29 mouse cellular contexts compared by ENCODE assay signal in genomic region chr5:53711277-53711676, GRCm38 (mm10). TPM values are rescaled to one million over a fixed set of nuclear protein-coding genes. Genes with fewer than 3 reads are reported as not detected.
DNase-seq lines count a peak whose midpoint lies in the region; ATAC-seq and TF ChIP-seq lines count a peak whose summit lies in the region.
"Had no signal": no experiment of that assay in that cellular context is flagged by ENCODE, and none has a peak within 500 bp of the region (broad histone marks: within the 10 kb centered on the region; RNA-seq: fewer than 3 reads in every experiment).

No protein-coding gene starts in this region.

- in situ Hi-C loops in ES-E14 (cut with MboI; ENCODE audit: low sequenced_read_pairs in 2 of 2, unreplicated experiment in 2 of 2) = no loop called here

- no peak overlapping the region for H3K27ac ChIP-seq in ES-E14 (ENCODE audit: insufficient read depth, low read depth, low read length, poor library complexity, severe bottlenecking)
- no peak overlapping the region for H3K27ac ChIP-seq in hindbrain, postnatal 0 days

- no peaks in the 10 kb centered on the region for H3K36me3 ChIP-seq in ES-E14 (ENCODE audit: control insufficient read depth, insufficient read depth, low read length, poor library complexity, severe bottlenecking)
- H3K36me3 ChIP-seq in hindbrain, postnatal 0 days (ENCODE audit: insufficient read depth, low read length) = no peaks in the 10 kb centered on the region
- H3K36me3 ChIP-seq: G1E had no signal

- no peak overlapping the region for H3K9ac ChIP-seq in ES-E14 (ENCODE audit: insufficient read depth, low read depth, low read length, poor library complexity, severe bottlenecking)
- H3K9ac ChIP-seq in hindbrain, postnatal 0 days (replicated peaks; ENCODE audit: low read length) = no peak overlapping the region

- H3K4me2 ChIP-seq in hindbrain, postnatal 0 days (ENCODE audit: low read depth, low read length) = no peak overlapping the region

- peaks cover 0 to 2% of the 10 kb centered on the region in 2 experiments; a peak in 2 of 4 replicates for H3K4me1 ChIP-seq in ES-E14 (ENCODE audit: control insufficient read depth in 2 of 2, insufficient read depth in 2 of 2, low read length in 2 of 2, poor library complexity in 1 of 2)
- no peaks in the 10 kb centered on the region for H3K4me1 ChIP-seq in hindbrain, postnatal 0 days (ENCODE audit: insufficient read depth, low read length)

- no peaks in the 10 kb centered on the region for H3K27me3 ChIP-seq in hindbrain, postnatal 0 days (ENCODE audit: insufficient read depth, low read length)
- H3K27me3 ChIP-seq: CH12.LX, Patski had no signal

- ATAC-seq in hindbrain, postnatal 0 days = no peak
- ATAC-seq: activated CD4-positive, CD25-positive, alpha-beta regulatory T cell, adult 4 months; CD4-positive, CD25-positive, alpha-beta regulatory T cell, adult 4 months; Patski had no signal

- H3K9me3 ChIP-seq in ES-E14 (ENCODE audit: control insufficient read depth, insufficient read depth, low read depth, low read length) = no peaks in the 10 kb centered on the region
- H3K9me3 ChIP-seq in hindbrain, postnatal 0 days (ENCODE audit: low read length) = no peaks in the 10 kb centered on the region
- H3K9me3 ChIP-seq: G1E had no signal

- DNase-seq in ES-CJ7 (ENCODE audit: low read depth, low spot score) (peak; percentile 74), ES-E14 (ENCODE audit: low read depth, low spot score) (peak; percentile 47), R1 (ENCODE audit: low read depth, low spot score) (peak; percentile 83), ZHBTc4 (ENCODE audit: low read depth, low spot score) (peak; percentile 80), adipocyte (ENCODE audit: low spot score) (no peak)
- DNase-seq in hindbrain, postnatal 0 days (ENCODE audit: low spot score) = no peak
- no peak for DNase-seq in gastrocnemius, adult 18-20 months (ENCODE audit: low spot score)
- no peak for DNase-seq in thymus, postnatal 36 days
- DNase-seq: adrenal gland, adult 2 months; adrenal gland, adult 8-10 months; adrenal gland, postnatal 10 days; adrenal gland, postnatal 14 days; adrenal gland, postnatal 25 days; adrenal gland, postnatal 36 days; B cell, adult 2 months; cerebellum, adult 11 months; cerebellum, adult 11-12 months; cerebellum, adult 18-20 months; cerebellum, adult 2 months; cerebellum, adult 8-10 months; cerebellum, adult 9-10 months; cerebellum, adult 9-11 months had no signal

- WGBS in hindbrain, postnatal 0 days = 62% methylated on average over 9 of the region's 9 CpGs

- no peak for TF ChIP-seq CTCF in hindbrain, postnatal 0 days (IDR thresholded peaks at IDR 0.05; ENCODE audit: low read depth)

- no peak overlapping the region for H3K4me3 ChIP-seq in ES-E14 (ENCODE audit: insufficient read depth in 1 of 2, low read depth in 1 of 2, low read length in 2 of 2, poor library complexity in 1 of 2, severe bottlenecking in 1 of 2)
- H3K4me3 ChIP-seq in hindbrain, postnatal 0 days (ENCODE audit: low read length) = no peak overlapping the region

TF ChIP-seq in ES-E14, 5 proteins besides CTCF, POLR2A, EP300 and RAD21:
- TF ChIP-seq ZC3H11A (IDR thresholded peaks at IDR 0.05; ENCODE audit: borderline replicate concordance, low read depth, low read length) (no peak), CHD2 (IDR thresholded peaks at IDR 0.05; ENCODE audit: low read depth, low read length) (no peak), MAFK (IDR thresholded peaks at IDR 0.05; ENCODE audit: insufficient read depth, low read depth, low read length) (no peak), HCFC1 (IDR thresholded peaks at IDR 0.05; ENCODE audit: borderline replicate concordance, insufficient read depth, low read length) (no peak), ZNF384 (IDR thresholded peaks at IDR 0.05; ENCODE audit: low read depth, low read length) (no peak)

RNA-seq across cellular contexts. Expression of gene Cckar, which starts 3.8 kb away (rescaled TPM):
- total RNA-seq in ES-E14 (2012; rRNA removed) = not detected in 2 replicates
- 0.58 and 0.97 TPM in 2 replicates for total RNA-seq in hindbrain, postnatal 0 days (2014; rRNA removed)
- 0.52 and 0.63 TPM in 2 replicates for polyA plus RNA-seq in hindbrain, postnatal 0 days (2015; fragmentation: Nextera tagmentation; extraction: Ambion mirVana)
- not detected for total RNA-seq in gastrocnemius, adult 18-20 months (2021)
- total RNA-seq: CH12.LX, MEL had no signal
- polyA plus RNA-seq: activated CD4-positive, CD25-positive, alpha-beta regulatory T cell, adult 4 months; C2C12; CD4-positive, CD25-positive, alpha-beta regulatory T cell, adult 4 months; G1E; Patski had no signal

Comparison
In these comparisons a context has a peak if more than half of its experiments do, and no peak if none do; other contexts are left out.
1. DNase-seq: peak in ES-CJ7 (single experiment), ES-E14 (single experiment), R1 (single experiment) and ZHBTc4 (single experiment); none in adipocyte (single experiment), hindbrain, postnatal 0 days (single experiment), gastrocnemius, adult 18-20 months (single experiment) and thymus, postnatal 36 days (0 of 2).